Mouse (Mus musculus): ENCODE results near the gene Rps12-ps3. TPM values are rescaled to one million over a fixed set of nuclear protein-coding genes. Genes with fewer than 3 reads are reported as not detected.

Rps12-ps3 gene
- polyA plus RNA-seq, 1 experiment from 2014 or later = 15.2 TPM

- Histone ChIP-seq H3K27ac (0 out of 2 replicates have a peak overlapping the region, but pooled peaks have one; percentile 48), H3K4me3 (no peak overlapping the region), H3K9me3 (replicated peaks) (no peaks in the 10 kb centered on the region), H3K9ac (no peak overlapping the region), H3K27me3 (replicated peaks) (no peaks in the 10 kb centered on the region), H3K36me3 (peaks cover 22% of the 10 kb centered on the region), H3K4me1 (peaks cover 72% of the 10 kb centered on the region), H3K4me2 (no peak overlapping the region)
- ATAC-seq = no peak
- 63% methylated on average over 3 of the region's 3 CpGs for WGBS (ENCODE audit: insufficient replicate concordance)
These were observed 16.0 kb downstream of the Rps12-ps3 start for GRCm38 (mm10) chr19:59337872-59338681.

GRCm38 (mm10) chr19:59339908-59340307 lies 17.8 kb downstream of the Rps12-ps3 start:
- Histone ChIP-seq H3K9me3 (replicated peaks) (no peaks in the 10 kb centered on the region), H3K27ac (no peak overlapping the region), H3K4me2 (no peak overlapping the region), H3K4me3 (no peak overlapping the region), H3K9ac (no peak overlapping the region), H3K36me3 (peaks cover 16% of the 10 kb centered on the region; the same call in 1 of the 2 replicates), H3K4me1 (peaks cover 76% of the 10 kb centered on the region), H3K27me3 (replicated peaks) (no peaks in the 10 kb centered on the region)
- no peak for ATAC-seq
- WGBS (ENCODE audit: insufficient replicate concordance) = 73% methylated on average over 3 of the region's 3 CpGs

- no peaks in the 10 kb centered on the region for H3K9me3 ChIP-seq (replicated peaks)
- H3K9ac ChIP-seq = peak overlapping the region; percentile 97
- H3K4me3 ChIP-seq = peak overlapping the region; percentile 90
- 32% methylated on average over 2 of the region's 2 CpGs for WGBS (ENCODE audit: insufficient replicate concordance)
- H3K4me2 ChIP-seq = peak overlapping the region; percentile 99
- H3K4me1 ChIP-seq = peaks cover 69% of the 10 kb centered on the region
- H3K27me3 ChIP-seq (replicated peaks) = no peaks in the 10 kb centered on the region
- 0 out of 2 replicates have a peak, but pooled peaks cover 4% of the 10 kb centered on the region for H3K36me3 ChIP-seq
- no peak for ATAC-seq
- H3K27ac ChIP-seq = peak overlapping the region; percentile 60; the same call in 1 of the 2 replicates
These were observed 20.9 kb downstream of the Rps12-ps3 start for GRCm38 (mm10) chr19:59342964-59343363.

GRCm38 (mm10) chr19:59344304-59344711 lies 22.2 kb downstream of the Rps12-ps3 start:
- H3K27me3 ChIP-seq (replicated peaks) = no peaks in the 10 kb centered on the region
- under 1% methylated on average over 14 of the region's 14 CpGs for WGBS (ENCODE audit: insufficient replicate concordance)
- peak overlapping the region; percentile 90 for H3K4me3 ChIP-seq
- H3K9ac ChIP-seq = peak overlapping the region; percentile 97
- 0 out of 2 replicates have a peak, but pooled peaks cover 4% of the 10 kb centered on the region for H3K36me3 ChIP-seq
- peak; percentile 8; the same call in 1 of the 2 replicates for ATAC-seq
- H3K9me3 ChIP-seq (replicated peaks) = no peaks in the 10 kb centered on the region
- H3K4me1 ChIP-seq = peaks cover 58% of the 10 kb centered on the region
- H3K27ac ChIP-seq = peak overlapping the region; percentile 91
- H3K4me2 ChIP-seq = peak overlapping the region; percentile 99

GRCm38 (mm10) chr19:59345081-59345657 lies 23.1 kb downstream of the Rps12-ps3 start:
- ATAC-seq = peak; percentile 58
- H3K4me1 ChIP-seq = peaks cover 56% of the 10 kb centered on the region

GRCm38 (mm10) chr19:59345658-59346283 lies 23.7 kb downstream of the Rps12-ps3 start, which contains the start of gene Pdzd8:
Gene Pdzd8 (minus strand): TSS chr19:59345780.
- H3K9me3 ChIP-seq (replicated peaks) = no peaks in the 10 kb centered on the region
- H3K9ac ChIP-seq = peak within 1 kb of the TSS; percentile 97
- ATAC-seq = peak; percentile 93
- no peaks in the 10 kb centered on the region for H3K27me3 ChIP-seq (replicated peaks)
- peak within 1 kb of the TSS; percentile 99 for H3K4me2 ChIP-seq
- WGBS (ENCODE audit: insufficient replicate concordance) = under 1% methylated on average over 91 of the region's 91 CpGs
- H3K36me3 ChIP-seq = 0 out of 2 replicates have a peak, but pooled peaks cover 4% of the 10 kb centered on the region
- H3K4me3 ChIP-seq = peak within 1 kb of the TSS; percentile 90
- H3K4me1 ChIP-seq = peaks cover 59% of the 10 kb centered on the region
- peak within 1 kb of the TSS; percentile 91 for H3K27ac ChIP-seq

More at GRCm38 (mm10) chr19:59345081-59345657, 23.1 kb downstream of the Rps12-ps3 start:
- H3K36me3 ChIP-seq = 0 out of 2 replicates have a peak, but pooled peaks cover 4% of the 10 kb centered on the region
- 0% methylated on average over 69 of the region's 70 CpGs for WGBS (ENCODE audit: insufficient replicate concordance)
- H3K4me3 ChIP-seq = peak overlapping the region; percentile 90
- peak overlapping the region; percentile 99 for H3K4me2 ChIP-seq
- peak overlapping the region; percentile 97 for H3K9ac ChIP-seq
- no peaks in the 10 kb centered on the region for H3K9me3 ChIP-seq (replicated peaks)
- no peaks in the 10 kb centered on the region for H3K27me3 ChIP-seq (replicated peaks)
- H3K27ac ChIP-seq = peak overlapping the region; percentile 91

GRCm38 (mm10) chr19:59346325-59346724 lies 24.2 kb downstream of the Rps12-ps3 start:
- Histone ChIP-seq H3K4me1 (peaks cover 59% of the 10 kb centered on the region), H3K4me2 (peak overlapping the region; percentile 99), H3K9me3 (replicated peaks) (no peaks in the 10 kb centered on the region), H3K9ac (peak overlapping the region; percentile 97), H3K4me3 (peak overlapping the region; percentile 90), H3K27me3 (replicated peaks) (peaks cover 5% of the 10 kb centered on the region), H3K27ac (peak overlapping the region; percentile 91), H3K36me3 (no peaks in the 10 kb centered on the region)
- no peak for ATAC-seq
- WGBS (ENCODE audit: insufficient replicate concordance) = 5% methylated on average over 11 of the region's 11 CpGs

GRCm38 (mm10) chr19:59349329-59349960 lies 27.4 kb downstream of the Rps12-ps3 start:
- H3K4me2 ChIP-seq = no peak overlapping the region
- H3K36me3 ChIP-seq = no peaks in the 10 kb centered on the region
- H3K4me3 ChIP-seq = no peak overlapping the region
- no peaks in the 10 kb centered on the region for H3K9me3 ChIP-seq (replicated peaks)
- no peak for ATAC-seq
- peaks cover 58% of the 10 kb centered on the region for H3K4me1 ChIP-seq
- 70% methylated on average over 6 of the region's 6 CpGs for WGBS (ENCODE audit: insufficient replicate concordance)
- no peak overlapping the region for H3K27ac ChIP-seq
- H3K27me3 ChIP-seq (replicated peaks) = peaks cover 16% of the 10 kb centered on the region
- H3K9ac ChIP-seq = no peak overlapping the region

GRCm38 (mm10) chr19:59350273-59350903 lies 28.3 kb downstream of the Rps12-ps3 start:
- H3K36me3 ChIP-seq = no peaks in the 10 kb centered on the region
- ATAC-seq = no peak
- no peak overlapping the region for H3K9ac ChIP-seq
- H3K27ac ChIP-seq = no peak overlapping the region
- WGBS (ENCODE audit: insufficient replicate concordance) = 45% methylated on average over 7 of the region's 7 CpGs
- peaks cover 16% of the 10 kb centered on the region for H3K27me3 ChIP-seq (replicated peaks)
- no peak overlapping the region for H3K4me3 ChIP-seq
- no peaks in the 10 kb centered on the region for H3K9me3 ChIP-seq (replicated peaks)
- no peak overlapping the region for H3K4me2 ChIP-seq
- peaks cover 66% of the 10 kb centered on the region for H3K4me1 ChIP-seq

GRCm38 (mm10) chr19:59351151-59351889 lies 29.2 kb downstream of the Rps12-ps3 start:
- no peaks in the 10 kb centered on the region for H3K36me3 ChIP-seq
- peaks cover 16% of the 10 kb centered on the region for H3K27me3 ChIP-seq (replicated peaks)
- no peak overlapping the region for H3K27ac ChIP-seq
- no peak overlapping the region for H3K4me2 ChIP-seq
- H3K4me1 ChIP-seq = peaks cover 72% of the 10 kb centered on the region
- H3K4me3 ChIP-seq = no peak overlapping the region
- no peak for ATAC-seq
- H3K9ac ChIP-seq = no peak overlapping the region
- WGBS (ENCODE audit: insufficient replicate concordance) = 61% methylated on average over 15 of the region's 15 CpGs
- H3K9me3 ChIP-seq (replicated peaks) = no peaks in the 10 kb centered on the region

Measured in liver, embryonic 12.5 days (tissue).